Mouse (Mus musculus) neural tube, embryonic 10.5 days (tissue): ENCODE measurements around the gene Jdp2.
A peak's percentile ranks its signal among the peaks of the same experiment; 100 is the strongest.

Source experiments
- DNase-seq: peaks from one replicate; pipeline ENCODE4 v3.0.0-alpha.2; 2017; ENCODE audit warnings: low spot score; ENCODE audit errors: extremely low spot score

Jdp2 gene

GRCm38 (mm10) chr12:85598611-85599477, at the start of gene Jdp2:
TSS of gene Jdp2 (plus strand) at chr12:85599027.
- peak; percentile 76 for DNase-seq

GRCm38 (mm10) chr12:85549661-85550060, 49.2 kb upstream of the Jdp2 start:
- no peak for DNase-seq

GRCm38 (mm10) chr12:85550435-85550834, 48.4 kb upstream of the Jdp2 start:
- no peak for DNase-seq

GRCm38 (mm10) chr12:85559299-85559698, 39.5 kb upstream of the Jdp2 start:
- DNase-seq, result no peak

- no peak for DNase-seq
These were observed 33.4 kb upstream of the Jdp2 start for GRCm38 (mm10) chr12:85565441-85565840.

GRCm38 (mm10) chr12:85568298-85568697, 30.5 kb upstream of the Jdp2 start:
- no peak for DNase-seq

- DNase-seq, result no peak
These were observed 29.3 kb upstream of the Jdp2 start for GRCm38 (mm10) chr12:85569393-85570157.

- no peak for DNase-seq
These were observed 28.7 kb upstream of the Jdp2 start for GRCm38 (mm10) chr12:85570158-85570540.

- DNase-seq, result no peak
These were observed 27.5 kb upstream of the Jdp2 start for GRCm38 (mm10) chr12:85571312-85571711.

- DNase-seq, result peak; percentile 26
These were observed 26.8 kb upstream of the Jdp2 start for GRCm38 (mm10) chr12:85572047-85572475.

- no peak for DNase-seq
These were observed 23.9 kb upstream of the Jdp2 start for GRCm38 (mm10) chr12:85574806-85575495.

GRCm38 (mm10) chr12:85575496-85575840, 23.4 kb upstream of the Jdp2 start:
- no peak for DNase-seq

- DNase-seq, result no peak
These were observed 17.4 kb upstream of the Jdp2 start for GRCm38 (mm10) chr12:85581261-85582066.

GRCm38 (mm10) chr12:85582067-85582316, 16.8 kb upstream of the Jdp2 start:
- DNase-seq, result no peak

GRCm38 (mm10) chr12:85585761-85586258, 13.0 kb upstream of the Jdp2 start:
- no peak for DNase-seq

GRCm38 (mm10) chr12:85589870-85590382, 8.9 kb upstream of the Jdp2 start:
- no peak for DNase-seq

GRCm38 (mm10) chr12:85592943-85593342, 5.9 kb upstream of the Jdp2 start:
- no peak for DNase-seq

- no peak for DNase-seq
These were observed 4.4 kb upstream of the Jdp2 start for GRCm38 (mm10) chr12:85594390-85594789.

- DNase-seq, result no peak
These were observed 774 bp upstream of the Jdp2 start for GRCm38 (mm10) chr12:85598053-85598452.

- peak; percentile 65 for DNase-seq
These were observed 788 bp downstream of the Jdp2 start for GRCm38 (mm10) chr12:85599478-85600152.
